Mouse (Mus musculus): ENCODE data around the gene Rbpms2. TPM values are rescaled to one million over a fixed set of nuclear protein-coding genes. Genes with fewer than 3 reads are reported as not detected.
"Not testable (repeated sequence)": the region's sequence is repeated elsewhere in the genome, so short reads cannot be mapped to it uniquely, and the experiment has no call there.

The Rbpms2 gene
- polyA plus RNA-seq, 1 experiment = 48.5 TPM

GRCm38 (mm10) chr9:65657218-65657617, 27.8 kb downstream of the Rbpms2 start:
- no peak for DNase-seq (ENCODE audit: low read depth)

- no peak for DNase-seq (ENCODE audit: low read depth)
Observed at GRCm38 (mm10) chr9:65661029-65661428, 31.6 kb downstream of the Rbpms2 start.

GRCm38 (mm10) chr9:65661493-65661892, 32.0 kb downstream of the Rbpms2 start:
- DNase-seq (ENCODE audit: low read depth) = no peak

GRCm38 (mm10) chr9:65664163-65664562, 34.7 kb downstream of the Rbpms2 start:
- DNase-seq (ENCODE audit: low read depth) = no peak

- no peak for DNase-seq (ENCODE audit: low read depth)
Observed at GRCm38 (mm10) chr9:65666042-65666441, 36.6 kb downstream of the Rbpms2 start.

- no peak for DNase-seq (ENCODE audit: low read depth)
Observed at GRCm38 (mm10) chr9:65667701-65668100, 38.3 kb downstream of the Rbpms2 start, which contains the start of gene Oaz2. Oaz2 (plus strand) TSS chr9:65668001.

- no peak for DNase-seq (ENCODE audit: low read depth)
Observed at GRCm38 (mm10) chr9:65671431-65671931, 42.0 kb downstream of the Rbpms2 start.

- no peak for DNase-seq (ENCODE audit: low read depth)
Observed at GRCm38 (mm10) chr9:65672996-65673395, 43.5 kb downstream of the Rbpms2 start.

- DNase-seq (ENCODE audit: low read depth) = no peak
Observed at GRCm38 (mm10) chr9:65675461-65676357, 46.3 kb downstream of the Rbpms2 start.

- DNase-seq (ENCODE audit: low read depth) = no peak
Observed at GRCm38 (mm10) chr9:65676358-65677118, 47.1 kb downstream of the Rbpms2 start.

GRCm38 (mm10) chr9:65677119-65677462, 47.6 kb downstream of the Rbpms2 start:
- no peak for DNase-seq (ENCODE audit: low read depth)

GRCm38 (mm10) chr9:65679181-65679761, 49.8 kb downstream of the Rbpms2 start:
- no peak for DNase-seq (ENCODE audit: low read depth)

- DNase-seq (ENCODE audit: low read depth) = no peak
Observed at GRCm38 (mm10) chr9:65680938-65681633, 51.6 kb downstream of the Rbpms2 start.

GRCm38 (mm10) chr9:65681634-65681940, 52.1 kb downstream of the Rbpms2 start:
- DNase-seq (ENCODE audit: low read depth) = no peak

- DNase-seq (ENCODE audit: low read depth) = no peak
Observed at GRCm38 (mm10) chr9:65682183-65682582, 52.7 kb downstream of the Rbpms2 start.

GRCm38 (mm10) chr9:65682994-65683393, 53.5 kb downstream of the Rbpms2 start:
- DNase-seq (ENCODE audit: low read depth) = no peak

- DNase-seq (ENCODE audit: low read depth) = no peak
Observed at GRCm38 (mm10) chr9:65684704-65685103, 55.3 kb downstream of the Rbpms2 start.

- not testable (repeated sequence) for DNase-seq (ENCODE audit: low read depth)
Observed at GRCm38 (mm10) chr9:65689869-65690268, 60.4 kb downstream of the Rbpms2 start.

- DNase-seq (ENCODE audit: low read depth) = no peak
Observed at GRCm38 (mm10) chr9:65692466-65692865, 63.0 kb downstream of the Rbpms2 start.

- DNase-seq (ENCODE audit: low read depth) = no peak
Observed at GRCm38 (mm10) chr9:65692959-65693603, 63.6 kb downstream of the Rbpms2 start.

- no peak for DNase-seq (ENCODE audit: low read depth)
Observed at GRCm38 (mm10) chr9:65695646-65696045, 66.2 kb downstream of the Rbpms2 start.

Data from gonadal fat pad, adult 2 months (tissue).